Mouse (Mus musculus) embryonic facial prominence, embryonic 14.5 days (tissue): Measurements from ENCODE around the gene Zbed6. TPM values are rescaled to one million over a fixed set of nuclear protein-coding genes. Genes with fewer than 3 reads are reported as not detected.
A peak's percentile ranks its signal among the peaks of the same experiment; 100 is the strongest.

ENCODE experiments used
- ATAC-seq: fragments of 200-750 bp; cut with Nextera tagmentation; 2 replicates; pipeline ENCODE4 v1.8.0; 2017; ENCODE audit warnings: low read depth, moderate number of reproducible peaks, moderate TSS enrichment
- DNase-seq: peaks from one replicate; pipeline ENCODE4 v3.0.0-alpha.2; 2015; ENCODE audit warnings: low spot score
- H3K27ac ChIP-seq: fragments of 300-500 bp; sonication (generic); replicated peaks from 2 replicates; pipeline ENCODE4 v1.5.1; 2014; ENCODE audit warnings: low read depth, mild to moderate bottlenecking, low read length, moderate library complexity
- H3K27me3 ChIP-seq: fragments of 300-500 bp; sonication (generic); replicated peaks from 2 replicates; pipeline ENCODE4 v1.6.1; 2014; ENCODE audit warnings: low read length; ENCODE audit not compliant: control insufficient read depth, insufficient read depth
- H3K36me3 ChIP-seq: fragments of 300-500 bp; sonication (generic); 2 replicates; pipeline ENCODE4 v1.6.1; 2014; ENCODE audit warnings: low read length, mixed read lengths; ENCODE audit not compliant: control insufficient read depth, insufficient read depth
- H3K4me1 ChIP-seq: fragments of 300-500 bp; sonication (generic); 2 replicates; pipeline ENCODE4 v1.6.1; 2014; ENCODE audit warnings: antibody characterized with exemption, low read length; ENCODE audit not compliant: control insufficient read depth, insufficient read depth
- H3K4me2 ChIP-seq: fragments of 300-500 bp; sonication (generic); 2 replicates; pipeline ENCODE4 v1.6.1; 2014; ENCODE audit warnings: low read depth, mild to moderate bottlenecking, low read length, moderate library complexity, mixed read lengths
- H3K4me3 ChIP-seq: fragments of 300-500 bp; sonication (generic); 2 replicates; pipeline ENCODE4 v1.5.1; 2014; ENCODE audit warnings: low read depth, mild to moderate bottlenecking, low read length
- H3K9ac ChIP-seq: fragments of 300-500 bp; sonication (generic); 2 replicates; pipeline ENCODE4 v1.6.1; 2014; ENCODE audit warnings: low read depth, mild to moderate bottlenecking, low read length, moderate library complexity, mixed read lengths
- H3K9me3 ChIP-seq: fragments of 300-500 bp; sonication (generic); 2 replicates; pipeline ENCODE4 v1.6.1; 2016; ENCODE audit warnings: low read length; ENCODE audit not compliant: control insufficient read depth
- WGBS: fragments of 180-500 bp; shearing (Covaris S2); extraction: QIAGEN DNeasy Blood & Tissue Kit; methylation state at CpG from one replicate; pipeline ENCODE4 v1.1.7; 2014; 5-methylcytosine and 5-hydroxymethylcytosine counted together
- polyA plus RNA-seq: library from polyadenylated mRNA; unstranded; fragments of >200 nt; fragmentation: Nextera tagmentation; extraction: Ambion mirVana; gene quantifications from 2 replicates; pipeline ENCODE4 v1.2.1, GENCODE M21; 2014

The Zbed6 gene
- polyA plus RNA-seq, 1 experiment from 2014 or later, result not detected

GRCm38 (mm10) chr1:133617908-133618307 is 42.8 kb downstream of the Zbed6 start:
- H3K27me3 ChIP-seq, result no peaks in the 10 kb centered on the region
- ATAC-seq (no peak), DNase-seq (no peak)
- no peak overlapping the region for H3K4me2 ChIP-seq
- H3K4me1 ChIP-seq, result no peaks in the 10 kb centered on the region
- WGBS, result 66% methylated on average over 2 of the region's 2 CpGs
- H3K27ac ChIP-seq, result no peak overlapping the region
- H3K4me3 ChIP-seq, result no peak overlapping the region
- H3K9ac ChIP-seq, result no peak overlapping the region
- H3K9me3 ChIP-seq, result no peaks in the 10 kb centered on the region
- H3K36me3 ChIP-seq, result peaks cover 60% of the 10 kb centered on the region

- Histone ChIP-seq H3K9ac (no peak overlapping the region), H3K9me3 (no peaks in the 10 kb centered on the region), H3K27ac (no peak overlapping the region), H3K4me2 (no peak overlapping the region), H3K4me3 (no peak overlapping the region), H3K27me3 (no peaks in the 10 kb centered on the region), H3K36me3 (peaks cover 27% of the 10 kb centered on the region), H3K4me1 (no peaks in the 10 kb centered on the region)
- WGBS, result 74% methylated on average over 3 of the region's 3 CpGs
- no peak for ATAC-seq
- no peak for DNase-seq
These were observed 46.9 kb downstream of the Zbed6 start for GRCm38 (mm10) chr1:133613817-133614216.

GRCm38 (mm10) chr1:133611436-133611835 is 49.2 kb downstream of the Zbed6 start:
- 88% methylated on average over 1 of the region's 1 CpGs for WGBS
- no peaks in the 10 kb centered on the region for H3K27me3 ChIP-seq
- H3K9me3 ChIP-seq, result no peaks in the 10 kb centered on the region
- peaks cover 30% of the 10 kb centered on the region for H3K36me3 ChIP-seq
- no peak overlapping the region for H3K4me2 ChIP-seq
- no peak overlapping the region for H3K4me3 ChIP-seq
- no peak overlapping the region for H3K27ac ChIP-seq
- H3K4me1 ChIP-seq, result no peaks in the 10 kb centered on the region
- ATAC-seq (no peak), DNase-seq (no peak)
- no peak overlapping the region for H3K9ac ChIP-seq

- Histone ChIP-seq H3K4me3 (peak overlapping the region; percentile 79; the same call in 1 of the 2 replicates), H3K4me1 (no peaks in the 10 kb centered on the region), H3K36me3 (peaks cover 38% of the 10 kb centered on the region), H3K9me3 (no peaks in the 10 kb centered on the region), H3K4me2 (peak overlapping the region; percentile 27), H3K9ac (no peak overlapping the region), H3K27ac (no peak overlapping the region), H3K27me3 (no peaks in the 10 kb centered on the region)
- DNase-seq, result no peak
- 52% methylated on average over 6 of the region's 6 CpGs for WGBS
- ATAC-seq, result no peak
These were observed 50.1 kb downstream of the Zbed6 start for GRCm38 (mm10) chr1:133610601-133611000.

GRCm38 (mm10) chr1:133609771-133610502 is 50.7 kb downstream of the Zbed6 start, which contains the start of gene Snrpe:
Gene Snrpe, minus strand, starts transcription at chr1:133610291.
- 0% methylated on average over 67 of the region's 73 CpGs for WGBS
- Histone ChIP-seq H3K4me2 (peak within 1 kb of the TSS; percentile 56), H3K4me1 (no peaks in the 10 kb centered on the region), H3K4me3 (peak within 1 kb of the TSS; percentile 79), H3K27ac (peak within 1 kb of the TSS; percentile 84), H3K9me3 (no peaks in the 10 kb centered on the region), H3K36me3 (peaks cover 45% of the 10 kb centered on the region), H3K9ac (peak within 1 kb of the TSS; percentile 93), H3K27me3 (no peaks in the 10 kb centered on the region)
- peak; percentile 100 for DNase-seq
- ATAC-seq, result peak; percentile 99

Other genes starting within 250 kb of the Zbed6 start
- gene Sox13, start 236.5 kb downstream of the Zbed6 start, polyA plus RNA-seq, result 5.4 and 6.6 TPM in 2 replicates
- gene Snrpe, start 50.6 kb downstream of the Zbed6 start, polyA plus RNA-seq, result 598 and 599 TPM in 2 replicates
- gene Gm38394, start 433 bp upstream of the Zbed6 start, polyA plus RNA-seq, result 11.0 and 11.5 TPM in 2 replicates
- gene Lax1, start 29.2 kb upstream of the Zbed6 start, polyA plus RNA-seq, result 0.11 and 0.80 TPM in 2 replicates
- 22.9 and 23.4 TPM in 2 replicates for gene Atp2b4, start 140.2 kb upstream of the Zbed6 start, polyA plus RNA-seq
- 0.82 and 1.3 TPM in 2 replicates for gene Optc, start 247.1 kb upstream of the Zbed6 start, polyA plus RNA-seq